Mouse (Mus musculus): ENCODE measurements at regions not wholly inside any gene's neighbourhood (a gene's known extent, or its start where the extent isn't known, plus 50 kb on each side); places are given as distances from the start of the nearest gene placed in this dataset.
A peak's percentile ranks its signal among the peaks of the same experiment; 100 is the strongest.

- DNase-seq: no peak
Observed at GRCm38 (mm10) chr1:184454381-184454780, 278.0 kb downstream of the Hlx start.

- no peak for DNase-seq
Observed at GRCm38 (mm10) chr1:184453673-184454072, 278.7 kb downstream of the Hlx start.

- no peak for DNase-seq
Observed at GRCm38 (mm10) chr1:184453061-184453460, 279.4 kb downstream of the Hlx start.

- DNase-seq: no peak
Observed at GRCm38 (mm10) chr1:184451686-184452085, 280.7 kb downstream of the Hlx start.

GRCm38 (mm10) chr1:184449007-184449406 is 283.4 kb downstream of the Hlx start:
- DNase-seq: peak; percentile 61

- DNase-seq: peak; percentile 88
Observed at GRCm38 (mm10) chr1:184447911-184448310, 284.5 kb downstream of the Hlx start.

GRCm38 (mm10) chr1:184447161-184447667 is 285.2 kb downstream of the Hlx start:
- no peak for DNase-seq

GRCm38 (mm10) chr1:184444189-184444588 is 288.2 kb downstream of the Hlx start:
- no peak for DNase-seq

GRCm38 (mm10) chr1:184442701-184443100 is 289.7 kb downstream of the Hlx start:
- no peak for DNase-seq

- DNase-seq: no peak
Observed at GRCm38 (mm10) chr1:184441005-184441557, 291.3 kb downstream of the Hlx start.

GRCm38 (mm10) chr1:184439506-184439905 is 292.9 kb downstream of the Hlx start:
- no peak for DNase-seq

GRCm38 (mm10) chr1:184436387-184436786 is 296.0 kb downstream of the Hlx start:
- DNase-seq: no peak

- DNase-seq: no peak
Observed at GRCm38 (mm10) chr1:184428612-184429011, 303.8 kb downstream of the Hlx start.

GRCm38 (mm10) chr1:184428035-184428434 is 304.4 kb downstream of the Hlx start:
- no peak for DNase-seq

GRCm38 (mm10) chr1:184425694-184426093 is 306.7 kb downstream of the Hlx start:
- no peak for DNase-seq

GRCm38 (mm10) chr1:184424035-184424434 is 308.4 kb downstream of the Hlx start:
- DNase-seq: no peak

- no peak for DNase-seq
Observed at GRCm38 (mm10) chr1:184412596-184412995, 319.8 kb downstream of the Hlx start.

GRCm38 (mm10) chr1:184411066-184411465 is 321.4 kb downstream of the Hlx start:
- no peak for DNase-seq

GRCm38 (mm10) chr1:184409986-184410385 is 322.4 kb downstream of the Hlx start:
- DNase-seq: no peak

GRCm38 (mm10) chr1:184402985-184403384 is 329.4 kb downstream of the Hlx start:
- DNase-seq: no peak

- peak; percentile 77 for DNase-seq
Observed at GRCm38 (mm10) chr1:184395215-184395614, 337.2 kb downstream of the Hlx start.

GRCm38 (mm10) chr1:184394559-184395194 is 337.7 kb downstream of the Hlx start:
- DNase-seq: no peak

GRCm38 (mm10) chr1:184384088-184384823 is 348.2 kb downstream of the Hlx start:
- no peak for DNase-seq

- no peak for DNase-seq
Observed at GRCm38 (mm10) chr1:184378665-184379064, 344.6 kb upstream of the 1700056E22Rik start.

Data from heart, postnatal 4 days (tissue).